Mouse (Mus musculus): ENCODE data around the gene Mrpl2. TPM values are rescaled to one million over a fixed set of nuclear protein-coding genes. Genes with fewer than 3 reads are reported as not detected.

Mrpl2 gene
- total RNA-seq, 2 experiments from 2014 or later = 53.1 to 60.7 TPM

DNA sequence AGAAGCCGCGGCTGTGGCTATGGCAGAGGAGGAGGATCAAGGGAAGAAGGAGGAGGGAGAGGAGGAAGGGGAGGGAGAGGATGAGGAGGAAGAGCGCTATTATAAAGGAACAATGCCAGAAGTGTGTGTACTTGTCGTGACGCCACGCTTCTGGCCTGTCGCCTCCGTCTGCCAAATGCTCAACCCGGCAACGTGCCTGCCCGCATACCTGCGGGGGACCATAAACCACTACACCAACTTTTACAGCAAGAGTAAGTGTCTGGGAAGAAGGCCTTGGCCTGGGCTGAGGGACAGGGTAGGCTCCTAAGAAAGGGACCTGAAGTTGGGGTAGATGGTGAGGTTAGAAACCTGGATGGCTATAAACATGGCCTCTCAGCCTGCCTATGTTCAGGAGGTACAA, 16.0 kb downstream of the Mrpl2 start:
- no peak for DNase-seq (ENCODE audit: low spot score in 2 of 2)

DNA sequence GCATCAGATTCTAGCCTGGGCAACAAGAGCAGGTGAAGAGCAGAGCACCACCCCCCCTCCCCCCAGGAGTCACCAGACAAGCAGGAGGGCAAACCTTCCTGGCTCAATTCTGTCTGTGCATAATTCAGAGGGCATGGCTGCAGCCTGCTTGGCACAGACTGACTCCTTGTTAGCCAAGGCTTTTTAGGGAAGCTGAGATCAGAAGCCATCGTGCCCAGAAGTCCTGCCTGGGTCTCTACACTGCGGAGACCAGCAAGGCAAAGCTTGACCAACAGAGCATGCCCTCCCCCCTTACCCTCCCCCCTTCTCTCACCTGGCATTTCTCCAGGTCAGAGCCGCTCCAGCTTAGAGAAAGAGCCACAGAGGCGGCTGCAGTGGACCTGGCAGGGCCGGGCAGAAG, 16.7 kb downstream of the Mrpl2 start:
- DNase-seq (ENCODE audit: low spot score in 2 of 2) = no peak

DNA sequence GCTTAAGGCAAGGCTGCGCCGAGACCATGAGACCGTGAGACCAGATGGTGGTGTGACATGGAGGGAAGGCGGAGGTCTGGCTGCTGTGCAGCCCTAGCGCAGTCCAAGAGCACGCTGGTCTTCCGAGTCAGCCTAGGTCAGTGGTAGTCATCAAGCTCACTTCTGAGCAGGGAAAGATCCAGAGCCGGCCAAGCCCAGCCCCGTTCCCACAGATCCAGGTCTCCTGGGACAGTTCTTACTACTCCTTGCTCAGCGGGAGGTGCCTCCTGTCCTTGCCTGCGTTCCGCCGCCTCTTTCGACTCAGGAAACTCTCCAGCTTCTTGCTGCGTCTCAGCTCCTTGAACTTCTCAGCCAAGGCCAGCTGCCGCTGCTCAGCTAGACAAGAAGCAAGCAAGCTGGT, 21.7 kb downstream of the Mrpl2 start:
- no peak for DNase-seq (ENCODE audit: low spot score in 2 of 2)

GRCm38 (mm10) chr17:46669911-46670310, 23.9 kb downstream of the Mrpl2 start:
- DNase-seq (ENCODE audit: low spot score in 2 of 2) = no peak

DNA sequence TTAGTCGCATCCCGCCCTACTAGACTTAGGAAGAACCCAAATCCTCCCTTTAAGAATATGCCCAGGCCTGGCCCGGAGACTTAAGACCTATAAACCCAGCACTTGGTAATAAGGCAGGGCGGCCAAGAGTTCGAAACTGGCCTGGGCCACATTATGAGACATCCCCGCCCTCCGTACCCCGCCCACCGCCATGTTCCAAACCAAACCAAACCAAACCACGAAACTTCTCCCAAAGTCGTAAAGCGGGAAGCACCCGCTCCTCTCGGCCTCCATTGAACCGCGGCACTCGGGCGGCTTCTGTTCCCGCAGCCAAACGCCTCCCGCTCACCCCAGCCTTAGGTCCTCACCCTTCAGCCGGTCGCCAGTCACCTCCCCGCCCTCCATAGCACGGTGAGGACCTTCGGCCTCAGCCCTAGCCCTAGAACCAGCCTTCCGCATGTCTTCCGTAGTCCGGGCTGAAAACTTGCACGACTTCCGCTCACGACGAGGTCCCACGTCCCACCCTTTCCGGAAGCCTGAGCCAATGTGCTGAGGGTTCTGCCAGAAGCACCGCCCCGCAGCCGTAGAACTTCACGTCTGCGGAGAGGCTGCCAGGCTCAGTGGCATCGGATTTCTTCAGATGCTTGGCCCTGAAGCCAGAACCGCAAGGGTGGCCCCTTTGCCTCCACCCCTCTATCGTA, 28.0 kb downstream of the Mrpl2 start, which contains the start of gene Rrp36:
Rrp36 (minus strand) TSS at position 503 of the 680 bp plus-strand sequence.
- DNase-seq (ENCODE audit: low spot score in 2 of 2) = peak; percentile 88 to 91

- no peak for DNase-seq (ENCODE audit: low spot score in 2 of 2)
These were observed 28.7 kb downstream of the Mrpl2 start for GRCm38 (mm10) chr17:46674530-46675283.

- DNase-seq (ENCODE audit: low spot score in 2 of 2) = no peak
These were observed 32.4 kb downstream of the Mrpl2 start, which contains the start of gene Mea1 for GRCm38 (mm10) chr17:46678416-46678815. Gene Mea1, plus strand, starts transcription at chr17:46678793.

DNA sequence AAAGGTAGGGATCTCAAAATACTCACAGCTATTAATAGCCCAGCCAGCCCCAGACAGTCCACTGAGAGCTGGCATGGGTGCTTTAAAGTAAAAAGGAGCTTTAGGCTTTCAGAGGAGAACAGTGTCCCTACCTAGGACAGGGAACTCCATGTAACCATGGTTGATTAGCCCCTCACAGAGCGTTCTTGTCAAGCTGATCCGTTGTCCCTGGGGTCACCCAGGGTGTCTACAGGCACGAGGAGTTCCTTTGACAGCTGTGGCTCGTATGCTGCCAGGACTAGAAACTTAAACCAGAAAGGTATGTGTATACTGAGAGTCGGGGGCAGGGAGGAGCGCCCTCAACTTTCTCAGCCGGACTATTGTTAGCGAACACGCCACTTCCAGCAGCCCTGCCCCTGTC, 32.9 kb downstream of the Mrpl2 start:
- no peak for DNase-seq (ENCODE audit: low spot score in 2 of 2)

- no peak for DNase-seq (ENCODE audit: low spot score in 2 of 2)
These were observed 34.1 kb downstream of the Mrpl2 start for GRCm38 (mm10) chr17:46679843-46680759.

DNA sequence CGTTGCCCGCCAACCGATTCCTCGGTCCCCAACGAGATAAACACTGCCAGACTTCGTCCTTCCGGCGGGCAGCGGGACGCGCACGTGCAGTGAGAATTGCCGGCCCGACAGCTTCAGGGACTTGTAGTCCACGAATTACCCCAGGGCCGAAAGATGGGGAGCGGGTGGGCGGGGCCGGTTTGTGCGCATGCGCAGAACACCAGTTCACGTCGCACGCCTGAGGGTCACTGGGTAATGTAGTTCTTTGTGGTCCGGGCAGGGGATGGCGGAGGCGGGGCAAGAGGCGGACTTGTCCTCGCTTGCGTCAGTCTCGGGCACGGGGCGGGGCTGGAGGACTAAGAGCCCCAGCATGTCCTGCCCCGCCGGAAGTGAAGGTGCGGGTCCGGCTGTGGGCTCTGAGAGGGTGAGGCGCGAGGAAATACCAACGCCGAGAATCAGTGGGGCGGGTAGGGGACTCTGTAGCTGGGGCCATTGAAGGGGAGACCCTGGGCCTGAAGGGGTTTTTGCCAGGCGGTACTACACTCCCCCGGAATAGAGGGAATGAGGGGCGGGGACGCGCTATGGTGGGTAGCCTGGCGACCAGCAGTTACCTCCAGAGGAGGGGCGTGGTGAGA, 34.8 kb downstream of the Mrpl2 start, which contains the start of gene Klhdc3:
Klhdc3 (minus strand) TSS at position 155 of the 614 bp plus-strand sequence.
- peak; percentile 95 to 98 for DNase-seq (ENCODE audit: low spot score in 2 of 2)

DNA sequence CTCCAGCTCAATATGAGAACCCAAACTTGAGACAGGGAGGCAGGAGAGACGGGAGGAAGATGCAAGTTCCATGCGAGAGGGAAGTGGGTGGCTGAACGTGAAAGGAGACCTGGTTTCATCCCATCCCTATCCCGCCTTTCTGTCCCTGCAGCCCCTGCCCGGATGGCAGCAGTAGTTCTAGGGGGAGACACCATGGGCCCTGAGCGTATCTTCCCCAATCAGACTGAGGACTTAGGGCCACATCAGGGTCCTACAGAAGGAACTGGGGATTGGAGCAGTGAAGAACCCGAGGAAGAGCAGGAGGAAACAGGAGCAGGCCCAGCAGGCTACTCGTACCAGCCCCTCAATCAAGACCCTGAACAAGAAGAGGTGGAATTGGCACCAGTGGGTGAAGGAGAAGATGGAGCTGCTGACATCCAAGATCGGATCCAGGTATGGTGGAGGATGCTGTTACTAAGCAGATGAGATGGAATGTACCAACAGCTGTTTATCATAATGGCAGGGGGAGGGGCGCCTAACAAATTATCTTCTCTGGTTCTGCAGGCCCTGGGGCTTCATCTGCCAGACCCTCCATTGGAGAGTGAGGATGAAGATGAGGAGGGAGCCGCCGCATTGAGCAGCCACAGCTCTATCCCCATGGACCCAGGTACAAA, 35.6 kb downstream of the Mrpl2 start:
- peak in 1 of 2 experiments; percentile 24 for DNase-seq (ENCODE audit: low spot score in 2 of 2)

DNA sequence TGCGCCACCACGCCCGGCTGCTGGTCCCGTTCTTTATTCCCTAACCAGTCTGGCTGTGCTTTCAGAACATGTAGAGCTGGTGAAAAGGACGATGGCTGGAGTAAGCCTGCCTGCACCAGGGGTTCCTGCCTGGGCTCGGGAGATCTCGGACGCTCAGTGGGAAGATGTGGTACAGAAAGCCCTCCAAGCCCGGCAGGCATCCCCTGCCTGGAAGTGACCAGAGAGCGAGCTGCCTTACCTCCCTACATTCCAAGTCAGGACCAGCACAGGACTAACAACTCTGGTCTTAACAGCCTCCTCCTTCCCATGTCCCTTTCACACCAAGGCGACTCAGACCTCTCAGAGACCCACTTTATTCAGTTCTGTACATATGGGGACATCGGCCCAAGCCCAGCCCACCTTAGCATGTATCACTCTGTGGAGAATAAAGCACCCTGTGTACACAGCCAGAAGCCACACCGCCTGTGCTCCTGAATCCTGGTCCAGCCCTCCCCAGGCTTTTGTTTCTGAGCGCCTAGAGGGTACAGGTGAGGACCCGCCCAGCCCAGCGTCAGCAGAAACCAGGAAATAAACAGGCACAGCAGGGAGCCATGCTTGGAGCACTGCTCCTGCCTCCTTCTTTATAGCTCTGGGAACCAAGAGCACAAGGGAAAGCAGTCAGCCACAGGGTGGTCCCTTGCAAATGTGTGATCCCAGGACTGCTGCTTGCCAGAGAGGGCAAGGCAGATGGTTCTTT, 36.8 kb downstream of the Mrpl2 start:
- DNase-seq (ENCODE audit: low spot score in 2 of 2) = no peak

DNA sequence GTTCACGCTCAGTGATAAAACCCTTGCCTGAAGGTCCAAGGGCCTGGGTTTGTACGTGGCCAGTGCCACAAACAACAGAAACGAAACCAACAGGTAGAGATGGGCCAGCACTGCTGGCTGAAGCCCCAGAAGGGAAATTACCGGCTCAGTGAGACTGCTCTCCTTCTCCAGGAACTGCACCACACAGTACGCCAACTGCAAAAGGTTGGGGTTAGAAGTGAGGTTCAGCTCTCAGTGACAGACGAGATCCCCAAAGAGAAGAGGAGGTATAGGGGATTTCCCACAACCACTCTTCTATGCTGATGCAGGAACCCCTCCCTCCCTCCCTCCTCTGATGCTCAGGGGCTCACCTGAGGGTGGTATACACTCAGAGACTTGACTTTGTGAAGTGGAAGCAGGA, 39.9 kb downstream of the Mrpl2 start:
- DNase-seq (ENCODE audit: low spot score in 2 of 2) = no peak

DNA sequence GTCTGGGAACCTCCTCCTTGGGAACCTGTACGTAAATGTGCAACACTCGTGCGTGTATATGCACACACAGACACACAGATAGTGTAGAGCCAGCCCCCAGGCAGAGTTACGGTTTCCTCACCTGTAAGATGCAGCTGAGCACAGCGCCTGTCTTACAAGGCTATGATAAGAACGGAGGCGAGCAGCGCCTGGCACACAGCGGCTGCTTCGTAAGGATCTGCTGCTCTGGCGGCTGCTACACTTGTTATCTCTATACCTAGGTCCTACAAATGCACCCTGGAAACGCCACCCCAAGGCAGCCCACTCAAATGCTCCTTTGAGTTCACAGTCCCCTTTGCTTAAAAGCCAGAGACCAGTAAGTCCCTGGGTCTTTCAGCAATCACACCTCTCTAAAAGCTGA, 44.6 kb downstream of the Mrpl2 start:
- DNase-seq (ENCODE audit: low spot score in 2 of 2) = no peak

- no peak for DNase-seq (ENCODE audit: low spot score in 2 of 2)
These were observed 45.4 kb downstream of the Mrpl2 start for GRCm38 (mm10) chr17:46691390-46691789.

DNA sequence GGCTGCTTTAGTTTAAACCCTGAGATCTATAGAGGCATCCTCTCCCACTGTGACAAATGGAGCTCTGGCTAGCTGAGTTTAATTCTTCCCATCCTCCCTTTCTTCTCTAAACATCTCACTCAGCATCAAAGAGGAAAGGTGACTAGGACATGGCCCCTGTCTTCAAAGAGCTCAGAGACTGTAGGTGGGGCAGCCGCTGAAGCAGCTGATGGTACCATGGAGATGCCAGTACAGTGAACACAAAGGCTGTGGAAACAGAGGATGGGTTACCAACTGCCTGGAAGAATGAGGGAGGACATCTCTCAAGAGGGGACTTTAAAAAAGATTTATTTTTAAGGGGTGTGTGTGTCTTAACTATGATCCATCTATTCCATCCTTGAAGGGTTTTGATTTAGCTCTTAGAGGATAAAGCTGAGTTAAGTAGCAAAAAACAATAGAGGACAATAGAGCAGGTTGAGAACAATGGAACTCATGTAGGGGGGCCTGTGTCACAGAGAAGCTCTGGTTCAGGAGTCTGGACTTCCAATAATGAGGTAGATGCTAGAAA, 48.6 kb downstream of the Mrpl2 start:
- DNase-seq (ENCODE audit: low spot score in 2 of 2) = no peak

- no peak for DNase-seq (ENCODE audit: low spot score in 2 of 2)
These were observed 52.5 kb downstream of the Mrpl2 start for GRCm38 (mm10) chr17:46698515-46698914.

- DNase-seq (ENCODE audit: low spot score in 2 of 2) = no peak
These were observed 53.2 kb downstream of the Mrpl2 start for GRCm38 (mm10) chr17:46699245-46699644.
